Mouse (Mus musculus): ENCODE data around the gene Il34.

The Il34 gene

GRCm38 (mm10) chr8:110779924-110780718 lies 25.6 kb downstream of the Il34 start:
- no peak for DNase-seq (ENCODE audit: low spot score in 2 of 2)

- DNase-seq (ENCODE audit: low spot score in 2 of 2) = no peak
Observed at GRCm38 (mm10) chr8:110776335-110776734, 29.4 kb downstream of the Il34 start.

GRCm38 (mm10) chr8:110775721-110776120 lies 30.0 kb downstream of the Il34 start:
- no peak for DNase-seq (ENCODE audit: low spot score in 2 of 2)

GRCm38 (mm10) chr8:110775316-110775715 lies 30.4 kb downstream of the Il34 start:
- no peak for DNase-seq (ENCODE audit: low spot score in 2 of 2)

- DNase-seq (ENCODE audit: low spot score in 2 of 2) = no peak
Observed at GRCm38 (mm10) chr8:110774725-110775124, 31.0 kb downstream of the Il34 start.

GRCm38 (mm10) chr8:110774047-110774446 lies 31.7 kb downstream of the Il34 start:
- no peak for DNase-seq (ENCODE audit: low spot score in 2 of 2)

GRCm38 (mm10) chr8:110772452-110772851 lies 33.3 kb downstream of the Il34 start:
- no peak for DNase-seq (ENCODE audit: low spot score in 2 of 2)

- DNase-seq (ENCODE audit: low spot score in 2 of 2) = no peak
Observed at GRCm38 (mm10) chr8:110767261-110767660, 38.5 kb downstream of the Il34 start.

GRCm38 (mm10) chr8:110764671-110765070 lies 41.1 kb downstream of the Il34 start:
- DNase-seq (ENCODE audit: low spot score in 2 of 2) = no peak

- DNase-seq (ENCODE audit: low spot score in 2 of 2) = no peak
Observed at GRCm38 (mm10) chr8:110761988-110762387, 43.7 kb downstream of the Il34 start.

GRCm38 (mm10) chr8:110761185-110761584 lies 44.5 kb downstream of the Il34 start:
- no peak for DNase-seq (ENCODE audit: low spot score in 2 of 2)

- DNase-seq (ENCODE audit: low spot score in 2 of 2) = no peak
Observed at GRCm38 (mm10) chr8:110760280-110760940, 45.3 kb downstream of the Il34 start.

- no peak for DNase-seq (ENCODE audit: low spot score in 2 of 2)
Observed at GRCm38 (mm10) chr8:110756196-110756595, 49.5 kb downstream of the Il34 start.

- DNase-seq (ENCODE audit: low spot score in 2 of 2) = peak in 1 of 2 experiments; percentile 59
Observed at GRCm38 (mm10) chr8:110755511-110756170, 50.1 kb downstream of the Il34 start.

GRCm38 (mm10) chr8:110754713-110755112 lies 51.0 kb downstream of the Il34 start:
- no peak for DNase-seq (ENCODE audit: low spot score in 2 of 2)

- DNase-seq (ENCODE audit: low spot score in 2 of 2) = no peak
Observed at GRCm38 (mm10) chr8:110751490-110751889, 54.2 kb downstream of the Il34 start.

- no peak for DNase-seq (ENCODE audit: low spot score in 2 of 2)
Observed at GRCm38 (mm10) chr8:110750269-110750668, 55.5 kb downstream of the Il34 start.

- no peak for DNase-seq (ENCODE audit: low spot score in 2 of 2)
Observed at GRCm38 (mm10) chr8:110749500-110750170, 56.1 kb downstream of the Il34 start.

GRCm38 (mm10) chr8:110746661-110747060 lies 59.1 kb downstream of the Il34 start:
- peak in 1 of 2 experiments; percentile 11 for DNase-seq (ENCODE audit: low spot score in 2 of 2)

- no peak for DNase-seq (ENCODE audit: low spot score in 2 of 2)
Observed at GRCm38 (mm10) chr8:110745162-110745561, 60.6 kb downstream of the Il34 start.

- no peak for DNase-seq (ENCODE audit: low spot score in 2 of 2)
Observed at GRCm38 (mm10) chr8:110742452-110742818, 63.3 kb downstream of the Il34 start.

- DNase-seq (ENCODE audit: low spot score in 2 of 2) = peak in 1 of 2 experiments; percentile 13
Observed at GRCm38 (mm10) chr8:110741816-110742451, 63.8 kb downstream of the Il34 start.

Data from frontal cortex, postnatal 14 days (tissue).